Mouse (Mus musculus) hindbrain, embryonic 16.5 days (tissue): Measurements from ENCODE around the gene Lama4. TPM values are rescaled to one million over a fixed set of nuclear protein-coding genes. Genes with fewer than 3 reads are reported as not detected.

ENCODE experiments used
- ATAC-seq: fragments of 200-750 bp; cut with Nextera tagmentation; 2 replicates; pipeline ENCODE4 v1.8.0; 2017; ENCODE audit warnings: moderate TSS enrichment, moderate library complexity
- H3K27ac ChIP-seq: fragments of 300-500 bp; sonication (generic); 2 replicates; pipeline ENCODE4 v1.5.1; 2014; ENCODE audit warnings: low read depth, mild to moderate bottlenecking, control low read depth, low read length, moderate library complexity
- H3K27me3 ChIP-seq: fragments of 300-500 bp; sonication (generic); replicated peaks from 2 replicates; pipeline ENCODE4 v1.6.1; 2014; ENCODE audit warnings: low read length; ENCODE audit not compliant: control insufficient read depth, insufficient read depth
- H3K36me3 ChIP-seq: fragments of 300-500 bp; sonication (generic); 2 replicates; pipeline ENCODE4 v1.6.1; 2014; ENCODE audit warnings: mild to moderate bottlenecking, low read length, moderate library complexity, mixed read lengths; ENCODE audit not compliant: control insufficient read depth, insufficient read depth
- H3K4me1 ChIP-seq: fragments of 300-500 bp; sonication (generic); 2 replicates; pipeline ENCODE4 v1.6.1; 2014; ENCODE audit warnings: low read depth, low read length; ENCODE audit not compliant: control insufficient read depth, insufficient read depth
- H3K4me2 ChIP-seq: fragments of 300-500 bp; sonication (generic); 2 replicates; pipeline ENCODE4 v1.6.1; 2014; ENCODE audit warnings: mild to moderate bottlenecking, low read length, control low read depth, moderate library complexity
- H3K4me3 ChIP-seq: fragments of 300-500 bp; sonication (generic); 2 replicates; pipeline ENCODE4 v1.5.1; 2014; ENCODE audit warnings: mild to moderate bottlenecking, low read length, control low read depth, moderate library complexity
- H3K9ac ChIP-seq: fragments of 300-500 bp; sonication (generic); 2 replicates; pipeline ENCODE4 v1.6.1; 2014; ENCODE audit warnings: low read depth, mild to moderate bottlenecking, control low read depth, low read length, moderate library complexity
- H3K9me3 ChIP-seq: fragments of 300-500 bp; sonication (generic); 2 replicates; pipeline ENCODE4 v1.6.1; 2014; ENCODE audit warnings: mild to moderate bottlenecking, low read length, moderate library complexity; ENCODE audit not compliant: control insufficient read depth
- WGBS: fragments of 180-500 bp; shearing (Covaris S2); extraction: QIAGEN DNeasy Blood & Tissue Kit; methylation state at CpG from one replicate; pipeline ENCODE4 v1.1.7; 2014; 5-methylcytosine and 5-hydroxymethylcytosine counted together
- polyA plus RNA-seq: library from polyadenylated mRNA; unstranded; fragments of >200 nt; fragmentation: Nextera tagmentation; extraction: Ambion mirVana; gene quantifications from 2 replicates; pipeline ENCODE4 v1.2.1, GENCODE M21; 2015

The Lama4 gene
- polyA plus RNA-seq, 1 experiment from 2014 or later = 18.7 TPM

DNA sequence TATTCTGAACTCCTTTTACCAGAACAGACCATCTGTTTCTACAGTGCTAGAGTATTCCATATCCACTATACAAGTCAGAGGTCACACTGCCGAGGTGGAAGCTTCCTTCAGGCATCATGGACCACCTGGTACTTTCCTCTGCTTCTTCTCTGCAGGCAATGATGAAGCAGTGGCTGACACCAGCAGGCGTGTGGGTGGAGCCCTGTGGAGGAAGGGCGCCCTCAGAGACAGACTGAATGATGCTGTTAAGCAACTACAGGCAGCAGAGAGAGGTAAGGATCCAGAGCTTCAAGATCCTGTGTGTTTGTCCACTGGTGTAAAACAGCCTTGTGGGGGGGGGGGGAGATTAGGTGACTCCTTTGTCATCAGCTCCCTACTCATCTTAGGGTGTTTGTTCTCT is 100.1 kb downstream of the Lama4 start:
- Histone ChIP-seq H3K4me2 (no peak overlapping the region), H3K4me1 (no peaks in the 10 kb centered on the region), H3K9me3 (peaks cover 2% of the 10 kb centered on the region; the same call in 1 of the 2 replicates), H3K4me3 (no peak overlapping the region), H3K36me3 (no peaks in the 10 kb centered on the region), H3K27me3 (no peaks in the 10 kb centered on the region), H3K27ac (no peak overlapping the region), H3K9ac (no peak overlapping the region)
- WGBS = 70% methylated on average over 3 of the region's 3 CpGs
- ATAC-seq = no peak

DNA sequence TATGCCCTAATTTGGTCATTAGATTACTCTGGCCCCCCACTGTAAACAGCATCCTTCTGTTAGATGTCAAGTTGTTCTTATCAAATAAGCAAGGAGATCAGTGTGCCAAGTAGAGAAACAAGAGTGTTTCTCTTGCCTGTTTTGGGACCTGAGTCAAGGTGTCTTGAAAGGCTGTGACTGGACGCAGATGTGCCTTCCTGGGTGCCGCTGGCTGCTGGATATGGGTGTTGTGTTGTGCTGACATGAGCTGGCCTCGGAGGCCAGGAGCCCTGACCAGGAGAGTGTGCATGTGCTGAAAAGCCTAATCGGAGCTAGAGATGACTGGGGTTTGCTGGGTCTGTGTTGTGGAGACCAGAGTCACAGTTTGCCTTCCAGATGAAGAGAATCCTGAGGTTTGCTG is 100.7 kb downstream of the Lama4 start:
- H3K36me3 ChIP-seq = no peaks in the 10 kb centered on the region
- H3K27me3 ChIP-seq = no peaks in the 10 kb centered on the region
- H3K9me3 ChIP-seq = peaks cover 2% of the 10 kb centered on the region; the same call in 1 of the 2 replicates
- WGBS = 93% methylated on average over 4 of the region's 4 CpGs
- H3K4me2 ChIP-seq = no peak overlapping the region
- no peak overlapping the region for H3K9ac ChIP-seq
- H3K4me3 ChIP-seq = no peak overlapping the region
- H3K4me1 ChIP-seq = no peaks in the 10 kb centered on the region
- ATAC-seq = no peak
- H3K27ac ChIP-seq = no peak overlapping the region

GRCm38 (mm10) chr10:39066962-39067361 is 101.6 kb downstream of the Lama4 start:
- H3K4me1 ChIP-seq = no peaks in the 10 kb centered on the region
- no peak for ATAC-seq
- no peak overlapping the region for H3K4me3 ChIP-seq
- H3K9me3 ChIP-seq = peaks cover 2% of the 10 kb centered on the region; the same call in 1 of the 2 replicates
- H3K27me3 ChIP-seq = no peaks in the 10 kb centered on the region
- no peak overlapping the region for H3K27ac ChIP-seq
- no peak overlapping the region for H3K4me2 ChIP-seq
- H3K9ac ChIP-seq = no peak overlapping the region
- H3K36me3 ChIP-seq = no peaks in the 10 kb centered on the region

- Histone ChIP-seq H3K4me3 (no peak overlapping the region), H3K27me3 (no peaks in the 10 kb centered on the region), H3K9me3 (no peaks in the 10 kb centered on the region), H3K27ac (no peak overlapping the region), H3K4me1 (no peaks in the 10 kb centered on the region), H3K9ac (no peak overlapping the region), H3K4me2 (no peak overlapping the region), H3K36me3 (no peaks in the 10 kb centered on the region)
- no peak for ATAC-seq
- 88% methylated on average over 4 of the region's 4 CpGs for WGBS
Measured at GRCm38 (mm10) chr10:39072048-39072447, 106.7 kb downstream of the Lama4 start.

DNA sequence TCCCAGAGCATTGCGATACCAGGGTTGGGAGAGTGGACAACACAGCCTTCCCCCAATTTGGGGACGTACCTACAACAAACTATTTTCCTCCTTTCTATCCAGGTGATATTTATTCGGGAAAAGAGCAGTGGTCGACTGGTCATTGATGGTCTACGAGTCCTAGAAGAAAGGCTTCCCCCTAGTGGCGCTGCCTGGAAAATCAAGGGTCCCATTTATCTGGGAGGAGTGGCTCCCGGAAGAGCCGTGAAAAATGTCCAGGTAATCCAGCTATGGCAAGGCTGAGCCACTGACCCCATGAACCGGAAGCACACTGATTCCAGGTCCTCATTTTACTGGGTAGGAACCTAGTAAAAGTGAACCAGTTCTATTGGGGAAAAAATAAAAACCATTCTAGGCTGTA is 131.7 kb downstream of the Lama4 start:
- no peak for ATAC-seq
- Histone ChIP-seq H3K36me3 (no peaks in the 10 kb centered on the region), H3K27ac (no peak overlapping the region), H3K4me1 (no peaks in the 10 kb centered on the region), H3K9me3 (no peaks in the 10 kb centered on the region), H3K9ac (no peak overlapping the region), H3K4me3 (no peak overlapping the region), H3K4me2 (no peak overlapping the region), H3K27me3 (no peaks in the 10 kb centered on the region)
- WGBS = 87% methylated on average over 9 of the region's 9 CpGs

GRCm38 (mm10) chr10:39098746-39099145 is 133.4 kb downstream of the Lama4 start:
- Histone ChIP-seq H3K4me2 (no peak overlapping the region), H3K9ac (no peak overlapping the region), H3K4me3 (no peak overlapping the region), H3K4me1 (no peaks in the 10 kb centered on the region), H3K9me3 (no peaks in the 10 kb centered on the region), H3K36me3 (no peaks in the 10 kb centered on the region), H3K27ac (no peak overlapping the region), H3K27me3 (no peaks in the 10 kb centered on the region)
- ATAC-seq = no peak
- WGBS = 90% methylated on average over 10 of the region's 10 CpGs

DNA sequence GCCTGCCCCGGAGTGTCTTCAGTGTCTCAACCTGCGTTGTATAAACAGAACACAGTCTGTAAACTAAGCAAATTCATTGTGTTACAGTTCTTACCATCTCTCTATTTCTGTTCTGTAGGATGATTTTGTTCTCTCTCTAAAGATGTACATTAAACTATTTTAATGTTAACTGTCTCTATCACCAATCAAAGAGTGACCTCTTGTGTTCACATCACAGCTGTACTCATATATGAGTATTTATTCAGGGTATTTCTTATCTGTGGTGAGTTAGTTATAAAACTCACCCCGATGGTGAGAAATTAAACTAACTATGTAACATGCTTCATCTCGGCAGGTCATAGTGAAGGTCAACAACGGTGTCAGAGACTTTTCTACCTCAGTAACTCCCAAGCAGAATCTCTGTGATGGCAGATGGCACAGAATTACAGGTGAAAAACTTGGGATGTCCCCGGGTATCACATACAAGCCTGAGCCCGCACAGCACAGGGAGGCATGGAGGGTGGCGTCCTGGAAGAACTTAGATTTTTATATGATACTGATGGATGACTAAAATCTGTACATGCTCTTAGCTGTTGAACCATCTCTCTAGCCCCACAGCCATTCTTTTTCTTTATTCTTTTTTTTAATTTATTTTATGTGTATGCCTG is 139.6 kb downstream of the Lama4 start:
- Histone ChIP-seq H3K27ac (no peak overlapping the region), H3K9ac (no peak overlapping the region), H3K9me3 (no peaks in the 10 kb centered on the region), H3K4me1 (peaks cover 2% of the 10 kb centered on the region; the same call in 1 of the 2 replicates), H3K27me3 (no peaks in the 10 kb centered on the region), H3K36me3 (no peaks in the 10 kb centered on the region), H3K4me2 (no peak overlapping the region), H3K4me3 (no peak overlapping the region)
- ATAC-seq = 0 out of 2 replicates have a peak, but pooled peaks have one; percentile 19
- WGBS = 92% methylated on average over 8 of the region's 8 CpGs

DNA sequence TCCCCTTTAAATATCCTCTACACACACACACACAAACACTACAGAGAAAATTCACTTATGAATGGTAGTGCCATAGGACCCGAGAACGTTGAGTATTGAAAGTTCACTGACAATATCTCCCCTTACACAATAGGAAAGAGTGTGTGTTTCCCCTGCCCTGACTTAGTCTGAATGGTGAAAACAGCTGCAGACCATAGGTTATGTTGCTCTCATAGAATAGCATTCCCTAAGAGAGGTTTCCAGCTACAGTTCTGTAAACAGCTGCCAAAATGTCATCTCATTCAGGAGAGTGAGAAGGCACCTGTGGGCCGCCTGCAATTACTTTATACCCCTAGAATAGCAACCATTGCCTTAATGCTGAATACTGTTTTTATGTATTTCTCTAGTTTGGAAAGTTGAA is 141.1 kb downstream of the Lama4 start:
- H3K36me3 ChIP-seq = no peaks in the 10 kb centered on the region
- no peaks in the 10 kb centered on the region for H3K27me3 ChIP-seq
- ATAC-seq = no peak

GRCm38 (mm10) chr10:39106935-39107334 is 141.6 kb downstream of the Lama4 start:
- no peaks in the 10 kb centered on the region for H3K36me3 ChIP-seq
- 48% methylated on average over 4 of the region's 4 CpGs for WGBS
- H3K9me3 ChIP-seq = no peaks in the 10 kb centered on the region
- no peaks in the 10 kb centered on the region for H3K27me3 ChIP-seq
- no peak for ATAC-seq
- H3K4me2 ChIP-seq = no peak overlapping the region
- peaks cover 3% of the 10 kb centered on the region; the same call in 1 of the 2 replicates for H3K4me1 ChIP-seq
- H3K4me3 ChIP-seq = no peak overlapping the region
- no peak overlapping the region for H3K9ac ChIP-seq
- no peak overlapping the region for H3K27ac ChIP-seq

More for the DNA sequence above, 141.1 kb downstream of the Lama4 start:
- H3K9me3 ChIP-seq = no peaks in the 10 kb centered on the region
- no peak overlapping the region for H3K4me3 ChIP-seq
- no peak overlapping the region for H3K4me2 ChIP-seq
- H3K9ac ChIP-seq = no peak overlapping the region
- no peak overlapping the region for H3K27ac ChIP-seq
- WGBS = 58% methylated on average over 3 of the region's 3 CpGs
- H3K4me1 ChIP-seq = peaks cover 3% of the 10 kb centered on the region; the same call in 1 of the 2 replicates
